Mouse (Mus musculus) gastrocnemius, postnatal 25 days (tissue): ENCODE data around the gene Adam6a. TPM values are rescaled to one million over a fixed set of nuclear protein-coding genes. Genes with fewer than 3 reads are reported as not detected.
"Not testable (repeated sequence)": the region's sequence is repeated elsewhere in the genome, so short reads cannot be mapped to it uniquely, and the experiment has no call there.

Experiments
- DNase-seq: peaks from one replicate; pipeline ENCODE4 v3.0.0; 2022
- long read RNA-seq, 2 experiments: library from polyadenylated mRNA; stranded (forward); transcript quantifications; one replicate each; pipeline ENCODE4 v2.0.0; 2021
- total RNA-seq, 2 experiments: library from RNA; stranded (reverse); gene quantifications; 1 replicate in 1 of 2; 2 replicates in 1 of 2; pipeline ENCODE4 v1.2.3; 2021

Adam6a gene
- not detected for total RNA-seq
- long read RNA-seq, experiment 1: 0 reads
- long read RNA-seq, experiment 2: 0 reads

- not testable (repeated sequence) for DNase-seq
Measured at GRCm38 (mm10) chr12:113543608-113544007, at the start of gene Adam6a. TSS of gene Adam6a (plus strand) at chr12:113543908.

- no peak for DNase-seq
Measured at GRCm38 (mm10) chr12:113525901-113526300, 17.8 kb upstream of the Adam6a start.

GRCm38 (mm10) chr12:113578241-113578640, 34.5 kb downstream of the Adam6a start:
- no peak for DNase-seq

GRCm38 (mm10) chr12:113588001-113588400, 44.3 kb downstream of the Adam6a start:
- DNase-seq: no peak

Other genes with a start within 250 kb of the Adam6a start
- not detected for gene Adam6b, start 54.4 kb upstream of the Adam6a start, total RNA-seq